Mouse (Mus musculus) heart, postnatal 0 days (tissue): ENCODE data around the gene Ncf4. TPM values are rescaled to one million over a fixed set of nuclear protein-coding genes. Genes with fewer than 3 reads are reported as not detected.

ENCODE experiments used
- ATAC-seq: fragments of 200-750 bp; cut with Nextera tagmentation; 2 replicates; pipeline ENCODE4 v1.8.0; 2017; ENCODE audit warnings: low read depth, moderate number of reproducible peaks, moderate library complexity; ENCODE audit not compliant: insufficient read depth
- DNase-seq: peaks from one replicate; pipeline ENCODE4 v3.0.0-alpha.2; 2016; ENCODE audit warnings: low spot score
- H3K27ac ChIP-seq: fragments of 300-500 bp; sonication (generic); 2 replicates; pipeline ENCODE4 v1.5.1; 2014; ENCODE audit warnings: low read depth, mild to moderate bottlenecking
- H3K27me3 ChIP-seq: fragments of 300-500 bp; sonication (generic); 2 replicates; pipeline ENCODE4 v1.6.1; 2014; ENCODE audit warnings: low read length, mixed read lengths; ENCODE audit not compliant: control insufficient read depth, insufficient read depth
- H3K36me3 ChIP-seq: fragments of 300-500 bp; sonication (generic); replicated peaks from 2 replicates; pipeline ENCODE4 v1.6.1; 2014; ENCODE audit warnings: low read length, mixed read lengths; ENCODE audit not compliant: control insufficient read depth, insufficient read depth
- H3K4me1 ChIP-seq: fragments of 300-500 bp; sonication (generic); 2 replicates; pipeline ENCODE4 v1.6.1; 2014; ENCODE audit warnings: antibody characterized with exemption; ENCODE audit not compliant: control insufficient read depth, insufficient read depth
- H3K4me2 ChIP-seq: fragments of 300-500 bp; sonication (generic); 2 replicates; pipeline ENCODE4 v1.6.1; 2014; ENCODE audit warnings: low read depth, mild to moderate bottlenecking, low read length, moderate library complexity
- H3K4me3 ChIP-seq: fragments of 300-500 bp; sonication (generic); 2 replicates; pipeline ENCODE4 v1.5.1; 2014; ENCODE audit warnings: low read depth, low read length
- H3K9ac ChIP-seq: fragments of 300-500 bp; sonication (generic); replicated peaks from 2 replicates; pipeline ENCODE4 v1.6.1; 2014; ENCODE audit warnings: low read depth, low read length, mixed read lengths
- H3K9me3 ChIP-seq: fragments of 300-500 bp; sonication (generic); replicated peaks from 2 replicates; pipeline ENCODE4 v1.6.1; 2016; ENCODE audit warnings: low read length; ENCODE audit not compliant: control insufficient read depth
- CTCF ChIP-seq: IDR thresholded peaks from 2 replicates; pipeline ENCODE4 v1.5.1; 2016; ENCODE audit warnings: antibody characterized with exemption, control low read depth, low read depth
- EP300 ChIP-seq: IDR thresholded peaks from 2 replicates; pipeline ENCODE4 v1.6.1; 2016; ENCODE audit warnings: antibody characterized with exemption, low read depth
- WGBS: fragments of 180-500 bp; shearing (Covaris S2); extraction: QIAGEN DNeasy Blood & Tissue Kit; methylation state at CpG from one replicate; pipeline ENCODE4 v1.1.7; 2014; 5-methylcytosine and 5-hydroxymethylcytosine counted together
- microRNA-seq: library from miRNA; unstranded; fragments of <30 nt; microRNA quantifications from one replicate; pipeline ENCODE4, GENCODE M21; 2016
- polyA plus RNA-seq: library from polyadenylated mRNA; unstranded; fragments of >200 nt; fragmentation: Nextera tagmentation; extraction: Ambion mirVana; gene quantifications from 2 replicates; pipeline ENCODE4 v1.2.1, GENCODE M21; 2015
- total RNA-seq: library from RNA; depleted of rRNA; stranded (reverse); fragments of >200 nt; gene quantifications from 2 replicates; pipeline ENCODE4 v1.2.3, GENCODE M21; 2014; ENCODE audit warnings: low replicate concordance; rRNA removed

Ncf4 gene
- total and polyA plus RNA-seq, 2 experiments from 2014 or later = 1.3 to 1.5 TPM

DNA sequence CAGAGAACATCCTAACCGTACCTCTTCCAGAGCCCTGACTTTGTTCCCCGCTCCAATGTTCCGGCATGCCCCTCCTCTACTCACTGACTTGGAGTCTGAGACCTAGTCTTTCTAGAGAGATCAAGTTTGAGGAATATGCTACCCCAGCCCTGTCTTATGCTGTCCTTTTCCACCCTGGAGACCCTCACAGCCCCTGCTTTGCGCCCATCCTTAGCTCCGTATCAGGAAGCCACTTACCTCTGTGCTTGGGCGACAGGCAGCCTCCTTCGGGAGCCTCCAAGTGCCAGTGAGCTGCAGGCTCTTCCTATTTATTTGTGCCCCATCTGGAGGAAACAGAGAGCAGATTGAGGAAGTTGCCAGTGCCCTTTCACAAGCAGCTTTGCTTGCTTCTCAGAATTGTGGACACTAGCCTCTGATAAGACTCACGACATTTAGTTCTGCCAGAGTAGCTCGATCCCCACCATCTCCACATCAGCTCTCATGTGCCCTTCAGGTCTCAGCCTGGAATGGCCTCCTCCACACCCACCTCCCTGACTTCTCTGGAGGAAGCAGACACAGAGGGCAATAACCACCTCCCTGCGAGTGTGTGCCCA is 60.8 kb downstream of the Ncf4 start, which contains the start of gene Csf2rb2:
Gene Csf2rb2, minus strand, starts transcription at position 381 of the 593 bp plus-strand sequence.
- Histone ChIP-seq H3K4me1 (peaks cover 5% of the 10 kb centered on the region; the same call in 1 of the 2 replicates), H3K36me3 (no peaks in the 10 kb centered on the region), H3K27ac (no peak within 1 kb of the TSS), H3K4me3 (no peak within 1 kb of the TSS), H3K27me3 (no peaks in the 10 kb centered on the region), H3K4me2 (no peak within 1 kb of the TSS), H3K9ac (no peak within 1 kb of the TSS), H3K9me3 (no peaks in the 10 kb centered on the region)
- TF ChIP-seq EP300 = no peak
- TF ChIP-seq CTCF = no peak
- no peak for DNase-seq
- ATAC-seq = no peak
- WGBS = 61% methylated on average over 10 of the region's 10 CpGs

DNA sequence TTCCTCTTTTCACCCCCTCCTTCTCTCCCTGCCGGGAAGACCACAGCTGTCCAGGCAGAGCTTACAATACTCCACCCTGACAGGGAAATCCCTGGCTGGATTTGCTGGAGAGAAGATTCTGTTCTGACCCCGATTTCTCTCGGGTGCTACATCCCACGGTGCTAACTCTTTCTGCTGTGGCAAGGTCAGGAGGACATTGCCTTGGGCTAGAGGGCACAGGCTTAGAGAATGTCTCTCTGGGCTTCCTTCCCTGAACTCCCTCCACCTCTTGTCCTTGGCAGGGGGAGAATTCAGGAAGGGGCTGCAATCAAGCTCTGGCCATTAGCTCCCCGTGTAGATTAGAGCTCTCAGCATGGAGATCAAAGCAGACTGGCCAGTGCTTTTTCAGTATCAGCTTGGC is 65.3 kb downstream of the Ncf4 start:
- no peak for ATAC-seq
- Histone ChIP-seq H3K36me3 (no peaks in the 10 kb centered on the region), H3K9me3 (no peaks in the 10 kb centered on the region), H3K27ac (no peak overlapping the region), H3K9ac (no peak overlapping the region), H3K4me1 (peaks cover 5% of the 10 kb centered on the region; the same call in 1 of the 2 replicates), H3K27me3 (no peaks in the 10 kb centered on the region), H3K4me3 (no peak overlapping the region), H3K4me2 (no peak overlapping the region)
- WGBS = 7% methylated on average over 5 of the region's 5 CpGs
- no peak for TF ChIP-seq CTCF
- TF ChIP-seq EP300 = no peak
- no peak for DNase-seq

DNA sequence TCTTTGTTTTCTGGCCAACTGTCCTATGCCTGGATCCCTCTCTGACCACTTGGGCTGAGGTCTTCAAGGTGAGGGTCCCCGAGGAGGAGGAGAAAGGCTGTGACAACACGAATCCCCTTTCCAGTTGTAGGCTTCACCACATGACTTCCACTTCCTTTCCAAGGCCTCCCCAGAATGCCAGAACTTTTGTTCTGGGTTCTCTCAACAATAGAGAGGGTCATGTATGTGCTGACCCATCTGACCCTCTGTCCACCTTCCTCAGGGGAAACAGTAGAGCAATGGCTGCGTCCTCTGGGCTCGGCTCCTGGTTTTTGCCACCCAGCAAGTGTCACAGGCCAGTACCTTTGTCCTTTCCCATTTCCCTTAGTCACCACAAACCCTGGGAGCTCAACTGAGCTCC is 66.4 kb downstream of the Ncf4 start:
- TF ChIP-seq CTCF (no peak), EP300 (no peak)
- whole genome bisulfite sequencing = 65% methylated on average over 4 of the region's 4 CpGs
- H3K9me3 ChIP-seq = no peaks in the 10 kb centered on the region
- H3K4me1 ChIP-seq = peaks cover 5% of the 10 kb centered on the region; the same call in 1 of the 2 replicates
- H3K4me3 ChIP-seq = no peak overlapping the region
- no peak overlapping the region for H3K4me2 ChIP-seq
- no peak for ATAC-seq
- H3K36me3 ChIP-seq = no peaks in the 10 kb centered on the region
- H3K27ac ChIP-seq = no peak overlapping the region
- no peak overlapping the region for H3K9ac ChIP-seq
- H3K27me3 ChIP-seq = no peaks in the 10 kb centered on the region
- no peak for DNase-seq

Small RNA genes within 50 kb of the gene (microRNA-seq; reads per million reads assigned to microRNA genes)
- not detected for gene Mir7676-1

Other genes with a start within 250 kb of the Ncf4 start
- not detected in 2 replicates for gene Cacng2, start 124.8 kb upstream of the Ncf4 start, total RNA-seq
- not detected in 2 replicates for gene Cacng2, start 124.8 kb upstream of the Ncf4 start, polyA plus RNA-seq
- 14.7 and 18.6 TPM in 2 replicates for gene Ift27, start 70.7 kb upstream of the Ncf4 start, total RNA-seq
- 33.5 and 34.7 TPM in 2 replicates for gene Ift27, start 70.7 kb upstream of the Ncf4 start, polyA plus RNA-seq
- not detected in 2 replicates for gene Pvalb, start 38.4 kb upstream of the Ncf4 start, total RNA-seq
- gene Pvalb, start 38.4 kb upstream of the Ncf4 start, polyA plus RNA-seq = 1.9 and 2.1 TPM in 2 replicates
- 0.50 and 6.0 TPM in 2 replicates for gene Csf2rb2, start 60.9 kb downstream of the Ncf4 start, total RNA-seq
- 0.19 and 0.23 TPM in 2 replicates for gene Csf2rb2, start 60.9 kb downstream of the Ncf4 start, polyA plus RNA-seq
- 3.5 and 3.7 TPM in 2 replicates for gene Csf2rb, start 81.0 kb downstream of the Ncf4 start, total RNA-seq
- gene Csf2rb, start 81.0 kb downstream of the Ncf4 start, polyA plus RNA-seq = 0.77 and 0.79 TPM in 2 replicates
- not detected in 2 replicates for gene Tex33, start 151.1 kb downstream of the Ncf4 start, total RNA-seq
- not detected in 2 replicates for gene Tex33, start 151.1 kb downstream of the Ncf4 start, polyA plus RNA-seq
- gene Tst, start 161.1 kb downstream of the Ncf4 start, total RNA-seq = 42.4 and 50.9 TPM in 2 replicates
- gene Tst, start 161.1 kb downstream of the Ncf4 start, polyA plus RNA-seq = 21.9 and 22.0 TPM in 2 replicates
- 40.0 and 52.2 TPM in 2 replicates for gene Mpst, start 161.6 kb downstream of the Ncf4 start, total RNA-seq
- gene Mpst, start 161.6 kb downstream of the Ncf4 start, polyA plus RNA-seq = 1.1 and 1.2 TPM in 2 replicates
- 38.4 and 49.8 TPM in 2 replicates for gene Kctd17, start 183.8 kb downstream of the Ncf4 start, total RNA-seq
- gene Kctd17, start 183.8 kb downstream of the Ncf4 start, polyA plus RNA-seq = 15.7 and 17.8 TPM in 2 replicates
- 0.50 TPM in 1 of 2 replicates, not detected in the other for gene Tmprss6, start 223.8 kb downstream of the Ncf4 start, total RNA-seq
- gene Tmprss6, start 223.8 kb downstream of the Ncf4 start, polyA plus RNA-seq = 0.29 and 0.49 TPM in 2 replicates